In the genomic region with DNA sequence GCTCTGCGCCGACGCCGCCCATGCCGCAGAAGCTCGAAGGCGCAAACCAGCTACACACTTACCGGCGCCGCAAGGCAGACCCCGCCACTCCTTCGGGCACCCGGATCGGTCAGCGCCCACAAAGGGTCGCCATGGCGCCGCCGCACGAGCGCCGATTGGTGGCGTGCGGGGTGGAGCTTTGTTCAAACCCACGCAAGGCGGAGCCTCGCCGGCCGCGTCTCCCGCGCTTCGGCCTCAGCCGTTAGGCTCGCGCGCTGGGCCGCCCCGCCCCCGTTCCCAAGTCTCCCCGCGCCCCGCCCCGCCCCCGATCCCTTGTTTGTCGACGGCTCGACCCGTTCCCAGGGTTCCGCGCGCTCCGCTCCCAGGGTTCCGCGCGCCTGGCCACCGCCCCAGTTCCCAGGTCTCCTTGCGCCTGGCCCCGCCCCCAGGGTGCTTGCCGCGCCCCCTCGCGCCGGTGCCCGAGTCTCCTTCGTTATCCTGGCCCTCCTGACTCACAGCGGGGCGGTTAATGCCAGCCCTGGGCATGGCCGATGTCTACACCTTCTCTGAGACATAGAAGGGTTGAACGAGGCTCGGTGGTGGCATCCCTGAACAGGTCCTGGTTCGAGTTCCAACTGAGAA, we compare ENCODE assay signal across 8 mouse cellular contexts. TPM values are rescaled to one million over a fixed set of nuclear protein-coding genes. Genes with fewer than 3 reads are reported as not detected.
A peak's percentile ranks its signal among the peaks of the same experiment; 100 is the strongest.
DNase-seq lines count a peak whose midpoint lies in the region; ATAC-seq and TF ChIP-seq lines count a peak whose summit lies in the region.

A gene (minus strand): TSS at position 180 of the 621 bp plus-strand sequence.

- H3K9me3 ChIP-seq in CH12.LX (replicated peaks; ENCODE audit: low read length), result no peaks in the 10 kb centered on the region
- no peaks in the 10 kb centered on the region for H3K9me3 ChIP-seq in forebrain, embryonic 12.5 days
- no peaks in the 10 kb centered on the region for H3K9me3 ChIP-seq in heart, postnatal 0 days (replicated peaks; ENCODE audit: control insufficient read depth, low read length)
- no peaks in the 10 kb centered on the region for H3K9me3 ChIP-seq in liver, embryonic 16.5 days (replicated peaks; ENCODE audit: control insufficient read depth, low read length)
- H3K9me3 ChIP-seq in neural tube, embryonic 13.5 days, result no peaks in the 10 kb centered on the region

- under 1% methylated on average over 64 of the region's 72 CpGs for WGBS in forebrain, embryonic 12.5 days
- WGBS in heart, postnatal 0 days, result under 1% methylated on average over 68 of the region's 72 CpGs
- WGBS in liver, embryonic 16.5 days (ENCODE audit: insufficient replicate concordance), result under 1% methylated on average over 70 of the region's 72 CpGs
- WGBS in neural tube, embryonic 13.5 days, result under 1% methylated on average over 72 of the region's 72 CpGs

- DNase-seq in CH12.LX (ENCODE audit: extremely low read depth), result peak; percentile 96
- DNase-seq in c-Kit-positive CD71-positive TER-119-negative erythroid progenitor cells, embryonic 14.5 days (ENCODE audit: low read depth), result peak; percentile 94
- peak; percentile 97 for DNase-seq in heart, postnatal 0 days (ENCODE audit: low spot score)
- peak; percentile 99 to 100 for DNase-seq in kidney, postnatal 4 days

- H3K27me3 ChIP-seq in CH12.LX (replicated peaks), result no peaks in the 10 kb centered on the region
- H3K27me3 ChIP-seq in forebrain, embryonic 12.5 days, result no peaks in the 10 kb centered on the region
- H3K27me3 ChIP-seq in heart, postnatal 0 days (ENCODE audit: control insufficient read depth, insufficient read depth, low read length), result no peaks in the 10 kb centered on the region
- no peaks in the 10 kb centered on the region for H3K27me3 ChIP-seq in liver, embryonic 16.5 days (ENCODE audit: control insufficient read depth, insufficient read depth, low read depth, low read length)
- H3K27me3 ChIP-seq in neural tube, embryonic 13.5 days, result no peaks in the 10 kb centered on the region
- no peaks in the 10 kb centered on the region for H3K27me3 ChIP-seq in testis, adult 2 months (ENCODE audit: control insufficient read depth, insufficient read depth, low read length)

- peak in 1 of 2 experiments; percentile 17; a peak in 2 of 4 replicates for TF ChIP-seq CTCF in CH12.LX (conservative IDR thresholded peaks at IDR 0.05 in 1 of 2, IDR thresholded peaks at IDR 0.05 in 1 of 2; ENCODE audit: low read depth in 2 of 2, low read length in 2 of 2)
- peak; percentile 40 for TF ChIP-seq CTCF in heart, postnatal 0 days (IDR thresholded peaks at IDR 0.05; ENCODE audit: low read depth)
- no peak for TF ChIP-seq CTCF in testis, adult 2 months (IDR thresholded peaks at IDR 0.05; ENCODE audit: control insufficient read depth, insufficient read depth, insufficient replicate concordance, low read depth, low read length)

- dilution Hi-C loops in CH12.LX (cut with MboI; ENCODE audit: extremely low pct_ligation_motif_present, extremely low pct_unique_long_range_greater_than_20kb, low sequenced_read_pairs), result no loop called here

- peaks cover 18 to 52% of the 10 kb centered on the region in 2 experiments for H3K36me3 ChIP-seq in CH12.LX (replicated peaks in 1 of 2; ENCODE audit: control insufficient read depth in 1 of 2, insufficient read depth in 1 of 2, low read length in 1 of 2)
- peaks cover 50% of the 10 kb centered on the region for H3K36me3 ChIP-seq in forebrain, embryonic 12.5 days (replicated peaks)
- H3K36me3 ChIP-seq in heart, postnatal 0 days (replicated peaks; ENCODE audit: control insufficient read depth, insufficient read depth, low read length), result peaks cover 14% of the 10 kb centered on the region; the same call in 1 of the 2 replicates
- H3K36me3 ChIP-seq in liver, embryonic 16.5 days (ENCODE audit: control insufficient read depth, insufficient read depth), result peaks cover 23% of the 10 kb centered on the region
- peaks cover 37% of the 10 kb centered on the region for H3K36me3 ChIP-seq in neural tube, embryonic 13.5 days
- H3K36me3 ChIP-seq in testis, adult 2 months (ENCODE audit: control insufficient read depth, insufficient read depth, low read length), result no peaks in the 10 kb centered on the region; the same call in none of the 2 replicates

- peak within 1 kb of the TSS; percentile 94 for H3K4me2 ChIP-seq in CH12.LX (ENCODE audit: insufficient read depth, low read depth, poor library complexity, severe bottlenecking)
- H3K4me2 ChIP-seq in forebrain, embryonic 12.5 days, result peak within 1 kb of the TSS; percentile 88
- peak within 1 kb of the TSS; percentile 84 for H3K4me2 ChIP-seq in heart, postnatal 0 days (ENCODE audit: low read depth, low read length)
- peak within 1 kb of the TSS; percentile 93 for H3K4me2 ChIP-seq in liver, embryonic 16.5 days (ENCODE audit: low read depth, low read length)
- H3K4me2 ChIP-seq in neural tube, embryonic 13.5 days, result peak within 1 kb of the TSS; percentile 97

- H3K4me1 ChIP-seq in CH12.LX (ENCODE audit: control insufficient read depth in 1 of 2, insufficient read depth in 2 of 2), result peaks cover 11 to 53% of the 10 kb centered on the region in 2 experiments
- H3K4me1 ChIP-seq in forebrain, embryonic 12.5 days, result peaks cover 49% of the 10 kb centered on the region
- peaks cover 27% of the 10 kb centered on the region for H3K4me1 ChIP-seq in heart, postnatal 0 days (ENCODE audit: control insufficient read depth, insufficient read depth)
- H3K4me1 ChIP-seq in liver, embryonic 16.5 days (ENCODE audit: control insufficient read depth, low read depth, low read length), result peaks cover 46% of the 10 kb centered on the region
- peaks cover 62% of the 10 kb centered on the region for H3K4me1 ChIP-seq in neural tube, embryonic 13.5 days (replicated peaks)
- H3K4me1 ChIP-seq in testis, adult 2 months (ENCODE audit: control insufficient read depth, insufficient read depth, low read length), result peaks cover 2% of the 10 kb centered on the region; the same call in 1 of the 2 replicates

- peak within 1 kb of the TSS; percentile 50; the same call in 1 of the 2 replicates for H3K27ac ChIP-seq in CH12.LX (ENCODE audit: insufficient read depth, low read depth)
- H3K27ac ChIP-seq in forebrain, embryonic 12.5 days, result peak within 1 kb of the TSS; percentile 96
- H3K27ac ChIP-seq in heart, postnatal 0 days (ENCODE audit: low read depth), result peak within 1 kb of the TSS; percentile 93
- peak within 1 kb of the TSS; percentile 92 for H3K27ac ChIP-seq in liver, embryonic 16.5 days (ENCODE audit: low read length)
- H3K27ac ChIP-seq in neural tube, embryonic 13.5 days (replicated peaks), result peak within 1 kb of the TSS; percentile 94
- peak within 1 kb of the TSS; percentile 99 for H3K27ac ChIP-seq in testis, adult 2 months (ENCODE audit: control insufficient read depth, insufficient read depth, low read depth, low read length)

- H3K4me3 ChIP-seq in CH12.LX (replicated peaks in 1 of 3; ENCODE audit: low read depth in 2 of 3, low read length in 2 of 3, poor library complexity in 1 of 3), result peak within 1 kb of the TSS; percentile 85 to 94 (median 92)
- peak within 1 kb of the TSS; percentile 95 for H3K4me3 ChIP-seq in forebrain, embryonic 12.5 days (replicated peaks)
- H3K4me3 ChIP-seq in heart, postnatal 0 days (ENCODE audit: low read depth, low read length), result peak within 1 kb of the TSS; percentile 75
- peak within 1 kb of the TSS; percentile 98 for H3K4me3 ChIP-seq in liver, embryonic 16.5 days (ENCODE audit: low read depth, low read length)
- peak within 1 kb of the TSS; percentile 97 for H3K4me3 ChIP-seq in neural tube, embryonic 13.5 days
- H3K4me3 ChIP-seq in testis, adult 2 months (ENCODE audit: control insufficient read depth, low read depth, low read length), result peak within 1 kb of the TSS; percentile 99

- peak within 1 kb of the TSS; percentile 95 for H3K9ac ChIP-seq in CH12.LX (ENCODE audit: insufficient read depth, low read depth)
- H3K9ac ChIP-seq in forebrain, embryonic 12.5 days, result peak within 1 kb of the TSS; percentile 99
- peak within 1 kb of the TSS; percentile 80 for H3K9ac ChIP-seq in heart, postnatal 0 days (replicated peaks; ENCODE audit: low read depth, low read length)
- peak within 1 kb of the TSS; percentile 99 for H3K9ac ChIP-seq in liver, embryonic 16.5 days (ENCODE audit: low read depth, low read length)
- peak within 1 kb of the TSS; percentile 98 for H3K9ac ChIP-seq in neural tube, embryonic 13.5 days

- peaks cover 45% of the 10 kb centered on the region for H3K79me2 ChIP-seq in CH12.LX (replicated peaks; ENCODE audit: control insufficient read depth, extremely low read depth, insufficient read depth, poor library complexity, severe bottlenecking)

- TF ChIP-seq POLR2A in CH12.LX (IDR thresholded peaks at IDR 0.05; ENCODE audit: low read depth, low read length), result peak; percentile 88
- TF ChIP-seq POLR2A in testis, adult 2 months (IDR thresholded peaks at IDR 0.05; ENCODE audit: control insufficient read depth, low read depth, low read length), result peak; percentile 85

- ATAC-seq in forebrain, embryonic 12.5 days (ENCODE audit: low FRiP score), result peak; percentile 97
- ATAC-seq in heart, postnatal 0 days (ENCODE audit: insufficient read depth, low read depth), result peak; percentile 96
- ATAC-seq in liver, embryonic 16.5 days (ENCODE audit: low read depth), result peak; percentile 93
- peak; percentile 97 for ATAC-seq in neural tube, embryonic 13.5 days (ENCODE audit: low read depth)

- no peak for TF ChIP-seq RAD21 in CH12.LX (IDR thresholded peaks at IDR 0.05; ENCODE audit: low read depth, low read length)

- in situ Hi-C loops in CH12.LX (cut with MboI; ENCODE audit: low pct_ligation_motif_present, low pct_unique_long_range_greater_than_20kb, low sequenced_read_pairs), result no loop called here

- no peak for TF ChIP-seq EP300 in CH12.LX (IDR thresholded peaks at IDR 0.05; ENCODE audit: low read length)
- no peak for TF ChIP-seq EP300 in heart, postnatal 0 days (IDR thresholded peaks at IDR 0.05; ENCODE audit: low read depth)

TF ChIP-seq in CH12.LX, 34 proteins besides CTCF, POLR2A, EP300 and RAD21 (continues in another document):
- no peak for TF ChIP-seq MEF2A (IDR thresholded peaks at IDR 0.05; ENCODE audit: borderline replicate concordance, low read depth, low read length)
- no peak for TF ChIP-seq USF2 (conservative IDR thresholded peaks at IDR 0.05; ENCODE audit: low read depth, low read length)
- TF ChIP-seq CHD1 (IDR thresholded peaks at IDR 0.05; ENCODE audit: low read depth, low read length), result no peak
- no peak for TF ChIP-seq ZNF384 (IDR thresholded peaks at IDR 0.05; ENCODE audit: low read depth, low read length)
- no peak for TF ChIP-seq TBP (conservative IDR thresholded peaks at IDR 0.05; ENCODE audit: low read depth, low read length)

RNA-seq across cellular contexts. Expression of the gene that starts here (rescaled TPM):
- total RNA-seq in CH12.LX (2012; rRNA removed) (78.0 and 90.6 TPM in 2 replicates), CH12.LX (2014; rRNA removed) (111 and 128 TPM in 2 replicates)
- polyA plus RNA-seq in CH12.LX (2012; ENCODE audit: insufficient read length, low read depth), result 68.3 and 78.0 TPM in 2 replicates
- 144 and 149 TPM in 2 replicates for polyA plus RNA-seq in forebrain, embryonic 12.5 days (2016; fragmentation: Nextera tagmentation; extraction: Ambion mirVana)
- 27.7 and 32.2 TPM in 2 replicates for total RNA-seq in heart, postnatal 0 days (2014; rRNA removed; ENCODE audit: low replicate concordance)
- polyA plus RNA-seq in heart, postnatal 0 days (2015; fragmentation: Nextera tagmentation; extraction: Ambion mirVana), result 18.6 and 19.1 TPM in 2 replicates
- 48.9 and 61.7 TPM in 2 replicates for polyA plus RNA-seq in liver, embryonic 16.5 days (2015; fragmentation: Nextera tagmentation; extraction: Ambion mirVana)
- 46.9 and 56.1 TPM in 2 replicates for polyA plus RNA-seq in neural tube, embryonic 13.5 days (2015; fragmentation: Nextera tagmentation; extraction: Ambion mirVana)
- polyA plus RNA-seq in testis, adult 2 months (2012; rRNA removed), result 23.7 and 23.9 TPM in 2 replicates

Comparison
In these comparisons a context has a peak if more than half of its experiments do, and no peak if none do; other contexts are left out.
1. Peak in every context shown above with its lines: DNase-seq, ATAC-seq, H3K4me3 ChIP-seq and H3K27ac ChIP-seq.